Mouse (Mus musculus): ENCODE results near the gene Arntl.

DNA sequence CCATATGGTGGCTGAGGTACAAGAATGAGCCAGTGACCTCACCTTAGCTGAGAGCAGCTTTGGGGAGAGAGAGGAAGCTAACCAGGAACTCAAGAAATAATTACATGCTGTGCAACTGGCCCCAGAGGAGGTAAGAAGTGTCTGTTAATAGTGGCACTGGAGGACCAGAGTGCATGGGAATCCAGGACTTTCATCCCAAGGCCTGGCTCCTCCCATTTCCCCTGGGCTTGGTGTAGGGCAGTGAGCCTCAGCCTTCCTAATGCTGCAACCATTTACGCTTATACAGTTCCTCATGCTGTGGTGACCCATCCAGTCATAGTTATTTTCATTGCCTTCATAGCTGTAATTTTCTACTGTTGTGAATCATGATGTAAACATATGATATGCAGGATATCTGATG, 17.4 kb downstream of the Arntl start:
- TF ChIP-seq CTCF (IDR thresholded peaks at IDR 0.05), result no peak
- TF ChIP-seq EP300 (IDR thresholded peaks at IDR 0.05), result no peak
